Mouse (Mus musculus): ENCODE data around the gene Zfp830. TPM values are rescaled to one million over a fixed set of nuclear protein-coding genes. Genes with fewer than 3 reads are reported as not detected.
A peak's percentile ranks its signal among the peaks of the same experiment; 100 is the strongest.

Gene Zfp830
- polyA plus RNA-seq, 1 experiment from 2014 or later: 29.0 TPM

DNA sequence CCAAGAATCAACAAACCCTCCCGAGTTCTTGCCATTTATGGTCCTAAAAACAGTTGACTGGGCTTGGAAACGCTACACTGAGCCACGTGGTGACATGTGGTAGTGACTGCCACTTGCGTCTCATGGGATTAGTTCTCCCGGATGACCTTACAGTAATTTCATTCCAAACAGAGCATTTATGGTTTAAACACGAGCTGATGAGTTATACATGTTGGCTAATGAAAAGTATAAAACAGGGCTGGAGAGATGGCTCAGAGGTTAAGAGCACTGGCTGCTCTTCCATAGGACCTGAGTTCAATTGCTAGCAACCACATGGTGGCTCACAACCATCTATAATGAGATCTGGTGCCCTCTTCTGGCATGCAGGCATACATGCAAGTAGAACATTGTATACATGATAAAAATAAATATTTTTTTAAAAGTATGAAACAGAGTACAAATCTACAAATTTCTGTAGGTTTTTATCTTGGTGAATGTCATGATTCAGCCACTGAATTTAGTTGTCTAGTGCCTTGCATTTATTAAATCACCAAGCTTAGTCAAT is 1.8 kb upstream of the Zfp830 start:
- H3K4me3 ChIP-seq (ENCODE audit: low read depth, low read length): no peak overlapping the region
- WGBS: 88% methylated on average over 6 of the region's 6 CpGs
- no peak overlapping the region for H3K9ac ChIP-seq (replicated peaks; ENCODE audit: low read depth, low read length)
- no peak overlapping the region for H3K27ac ChIP-seq (ENCODE audit: low read depth, low read length)
- H3K9me3 ChIP-seq (ENCODE audit: control insufficient read depth, low read length): no peaks in the 10 kb centered on the region
- no peak for ATAC-seq (ENCODE audit: low read depth)
- H3K36me3 ChIP-seq (ENCODE audit: control insufficient read depth, insufficient read depth, low read length): no peaks in the 10 kb centered on the region
- H3K4me1 ChIP-seq (ENCODE audit: control insufficient read depth, insufficient read depth, low read length): peaks cover 11% of the 10 kb centered on the region
- no peaks in the 10 kb centered on the region for H3K27me3 ChIP-seq (ENCODE audit: control insufficient read depth, insufficient read depth, low read length)
- H3K4me2 ChIP-seq (ENCODE audit: low read depth, low read length): no peak overlapping the region

DNA sequence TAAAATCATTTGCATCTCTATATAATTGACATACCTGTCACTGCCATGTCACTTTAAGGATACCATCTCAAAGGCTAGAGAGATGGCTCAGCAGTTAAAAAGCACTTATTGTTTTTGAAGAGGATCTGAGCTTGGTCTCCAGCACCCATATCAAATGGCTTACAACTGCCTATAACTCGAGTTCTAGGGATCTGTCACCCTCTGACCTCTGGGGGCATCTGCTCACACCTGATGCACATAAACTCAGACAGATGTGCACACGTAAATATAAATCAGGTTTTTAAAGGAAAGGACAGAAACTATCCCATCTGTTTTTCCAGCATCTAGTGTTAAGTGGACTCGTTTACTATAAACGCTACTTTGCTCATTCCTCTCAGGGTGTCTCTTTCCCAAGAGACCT is 884 bp upstream of the Zfp830 start:
- no peaks in the 10 kb centered on the region for H3K27me3 ChIP-seq (ENCODE audit: control insufficient read depth, insufficient read depth, low read length)
- ATAC-seq (ENCODE audit: low read depth): no peak
- peak overlapping the region; percentile 99 for H3K4me2 ChIP-seq (ENCODE audit: low read depth, low read length)
- no peaks in the 10 kb centered on the region for H3K9me3 ChIP-seq (ENCODE audit: control insufficient read depth, low read length)
- peak overlapping the region; percentile 56; the same call in 1 of the 2 replicates for H3K9ac ChIP-seq (replicated peaks; ENCODE audit: low read depth, low read length)
- H3K27ac ChIP-seq (ENCODE audit: low read depth, low read length): peak overlapping the region; percentile 87
- peaks cover 11% of the 10 kb centered on the region for H3K4me1 ChIP-seq (ENCODE audit: control insufficient read depth, insufficient read depth, low read length)
- 16% methylated on average over 4 of the region's 4 CpGs for WGBS
- peak overlapping the region; percentile 86 for H3K4me3 ChIP-seq (ENCODE audit: low read depth, low read length)
- no peaks in the 10 kb centered on the region for H3K36me3 ChIP-seq (ENCODE audit: control insufficient read depth, insufficient read depth, low read length)

DNA sequence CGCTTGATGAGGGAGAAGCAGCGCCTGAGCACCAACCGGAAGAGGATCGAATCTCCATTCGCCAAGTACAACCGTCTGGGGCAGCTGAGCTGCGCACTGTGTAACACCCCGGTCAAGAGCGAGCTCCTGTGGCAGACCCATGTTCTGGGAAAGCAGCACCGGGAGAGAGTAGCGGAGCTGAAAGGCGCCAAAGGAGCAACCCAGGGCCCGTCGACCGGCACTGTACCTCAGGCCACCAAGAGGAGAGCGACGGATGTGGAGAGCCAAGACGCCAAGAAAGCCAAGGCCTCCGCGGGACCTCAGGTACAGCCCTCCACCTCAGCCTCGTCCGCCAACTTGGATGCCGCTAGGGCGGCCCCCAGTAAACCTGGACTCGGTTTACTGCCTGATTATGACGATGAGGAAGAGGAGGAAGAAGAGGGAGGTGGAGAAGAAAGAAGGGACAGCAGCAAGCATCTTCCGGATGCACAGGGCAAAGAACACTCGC is 336 bp downstream of the Zfp830 start:
- Histone ChIP-seq H3K36me3 (ENCODE audit: control insufficient read depth, insufficient read depth, low read length) (no peaks in the 10 kb centered on the region), H3K27ac (ENCODE audit: low read depth, low read length) (peak overlapping the region; percentile 87), H3K27me3 (ENCODE audit: control insufficient read depth, insufficient read depth, low read length) (no peaks in the 10 kb centered on the region), H3K4me2 (ENCODE audit: low read depth, low read length) (peak overlapping the region; percentile 99), H3K4me3 (ENCODE audit: low read depth, low read length) (peak overlapping the region; percentile 86), H3K9me3 (ENCODE audit: control insufficient read depth, low read length) (no peaks in the 10 kb centered on the region), H3K4me1 (ENCODE audit: control insufficient read depth, insufficient read depth, low read length) (peaks cover 11% of the 10 kb centered on the region), H3K9ac (replicated peaks; ENCODE audit: low read depth, low read length) (peak overlapping the region; percentile 79)
- ATAC-seq (ENCODE audit: low read depth): peak; percentile 78
- WGBS: under 1% methylated on average over 28 of the region's 28 CpGs

DNA sequence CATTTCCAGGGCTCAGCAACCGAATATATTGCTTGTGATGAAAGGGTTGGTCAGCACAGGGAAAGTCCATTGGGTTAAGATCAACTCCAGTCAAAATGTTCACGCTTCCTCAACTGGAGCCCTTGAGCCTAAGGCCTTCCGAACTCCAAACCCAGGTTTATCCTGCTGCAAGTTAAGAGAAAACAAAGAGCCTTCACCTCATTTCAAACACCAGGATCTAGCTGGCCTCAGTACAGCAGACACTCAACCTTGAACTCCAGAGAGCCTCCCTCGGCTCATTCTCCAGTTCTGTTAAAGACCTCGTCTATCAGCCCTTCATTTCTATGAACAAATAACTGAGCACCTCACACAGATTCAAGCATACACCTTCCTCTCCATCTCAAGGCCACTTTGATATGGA is 16.0 kb downstream of the Zfp830 start:
- H3K9ac ChIP-seq (replicated peaks; ENCODE audit: low read depth, low read length): peak overlapping the region; percentile 95; the same call in 1 of the 2 replicates
- H3K36me3 ChIP-seq (ENCODE audit: control insufficient read depth, insufficient read depth, low read length): peaks cover 8% of the 10 kb centered on the region
- 56% methylated on average over 5 of the region's 5 CpGs for WGBS
- peak overlapping the region; percentile 78 for H3K4me2 ChIP-seq (ENCODE audit: low read depth, low read length)
- peak overlapping the region; percentile 87 for H3K4me3 ChIP-seq (ENCODE audit: low read depth, low read length)
- no peaks in the 10 kb centered on the region for H3K27me3 ChIP-seq (ENCODE audit: control insufficient read depth, insufficient read depth, low read length)
- H3K9me3 ChIP-seq (ENCODE audit: control insufficient read depth, low read length): no peaks in the 10 kb centered on the region
- H3K4me1 ChIP-seq (ENCODE audit: control insufficient read depth, insufficient read depth, low read length): peaks cover 12% of the 10 kb centered on the region
- no peak for ATAC-seq (ENCODE audit: low read depth)
- no peak overlapping the region for H3K27ac ChIP-seq (ENCODE audit: low read depth, low read length)

DNA sequence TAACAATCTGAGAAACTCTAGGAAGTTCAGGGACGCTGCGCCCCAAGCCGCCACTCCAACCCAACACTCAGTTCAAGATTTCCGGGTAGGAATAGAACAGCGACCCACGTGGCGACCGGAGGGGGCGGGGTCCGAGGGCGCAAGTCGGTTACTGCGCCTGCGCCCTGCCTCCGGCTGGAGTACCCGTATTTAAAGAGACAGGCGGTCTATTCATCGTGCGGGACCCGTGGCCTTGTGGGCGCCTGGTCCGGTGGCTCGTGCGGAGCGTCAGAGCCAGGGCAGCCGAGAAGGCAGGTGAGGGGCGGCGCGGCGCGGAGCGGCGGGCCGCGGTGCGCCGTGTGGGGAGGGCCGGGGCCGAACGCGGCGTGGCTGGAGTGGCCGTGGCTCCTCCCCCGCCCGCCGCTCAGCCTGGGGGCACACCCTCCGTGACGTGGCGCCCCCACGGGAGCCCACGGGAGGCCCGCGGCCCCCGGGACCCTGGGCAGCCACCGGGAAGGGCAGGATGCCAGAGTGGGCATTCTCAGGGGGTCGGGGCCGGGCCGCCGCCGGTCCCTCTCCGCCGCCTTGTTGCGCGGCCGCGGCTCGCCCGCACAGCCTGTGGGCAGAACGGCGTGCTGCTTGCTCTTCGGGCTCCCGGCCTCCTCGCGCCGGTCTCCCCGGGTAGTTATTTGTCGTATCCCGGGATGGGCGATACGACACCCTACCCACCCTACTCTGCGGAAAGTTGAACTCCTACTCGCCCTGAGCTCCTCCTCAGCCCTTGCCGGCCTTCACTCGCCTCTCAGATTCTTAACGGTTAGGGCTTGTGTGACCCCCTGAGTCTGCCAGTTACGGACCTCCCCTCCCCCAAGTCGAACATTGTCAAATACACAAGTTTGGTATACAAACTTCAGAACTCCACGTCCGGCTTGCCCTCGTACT is 17.1 kb downstream of the Zfp830 start, which contains the start of gene Lig3:
TSS of gene Lig3 (plus strand) at position 126 of the 921 bp plus-strand sequence.
- H3K27me3 ChIP-seq (ENCODE audit: control insufficient read depth, insufficient read depth, low read length): no peaks in the 10 kb centered on the region
- peak within 1 kb of the TSS; percentile 97 for H3K27ac ChIP-seq (ENCODE audit: low read depth, low read length)

DNA sequence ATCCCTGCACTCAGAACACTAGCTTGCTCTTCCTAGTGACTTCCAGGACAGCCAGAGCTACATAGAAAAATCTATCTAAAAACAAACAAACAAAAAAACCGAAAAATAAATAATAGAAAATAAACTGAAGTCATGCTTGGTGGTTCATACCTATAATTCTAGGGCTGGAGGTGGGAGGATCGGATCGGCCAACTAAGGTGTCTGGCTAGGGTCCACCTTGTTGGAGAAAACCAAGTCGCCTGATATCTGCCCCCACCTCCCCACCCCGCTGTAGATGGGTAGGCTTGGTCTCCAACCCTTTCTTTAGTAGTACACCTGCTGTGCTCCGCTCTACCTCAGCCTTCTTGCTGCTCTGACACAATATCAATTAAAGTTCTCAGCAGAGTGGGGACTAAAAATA is 18.1 kb downstream of the Zfp830 start:
- H3K36me3 ChIP-seq (ENCODE audit: control insufficient read depth, insufficient read depth, low read length): peaks cover 8% of the 10 kb centered on the region
- ATAC-seq (ENCODE audit: low read depth): no peak
- H3K4me2 ChIP-seq (ENCODE audit: low read depth, low read length): peak overlapping the region; percentile 78
- peaks cover 12% of the 10 kb centered on the region for H3K4me1 ChIP-seq (ENCODE audit: control insufficient read depth, insufficient read depth, low read length)
- peak overlapping the region; percentile 95 for H3K9ac ChIP-seq (replicated peaks; ENCODE audit: low read depth, low read length)
- H3K9me3 ChIP-seq (ENCODE audit: control insufficient read depth, low read length): no peaks in the 10 kb centered on the region
- 49% methylated on average over 6 of the region's 6 CpGs for WGBS
- H3K27me3 ChIP-seq (ENCODE audit: control insufficient read depth, insufficient read depth, low read length): no peaks in the 10 kb centered on the region
- H3K27ac ChIP-seq (ENCODE audit: low read depth, low read length): no peak overlapping the region; the same call in 1 of the 2 replicates
- H3K4me3 ChIP-seq (ENCODE audit: low read depth, low read length): peak overlapping the region; percentile 87

More for the DNA sequence above, 17.1 kb downstream of the Zfp830 start, which contains the start of gene Lig3:
- H3K4me3 ChIP-seq (ENCODE audit: low read depth, low read length): peak within 1 kb of the TSS; percentile 87
- peak within 1 kb of the TSS; percentile 95 for H3K9ac ChIP-seq (replicated peaks; ENCODE audit: low read depth, low read length)
- peak within 1 kb of the TSS; percentile 78 for H3K4me2 ChIP-seq (ENCODE audit: low read depth, low read length)
- under 1% methylated on average over 88 of the region's 90 CpGs for WGBS
- H3K9me3 ChIP-seq (ENCODE audit: control insufficient read depth, low read length): no peaks in the 10 kb centered on the region
- H3K36me3 ChIP-seq (ENCODE audit: control insufficient read depth, insufficient read depth, low read length): peaks cover 8% of the 10 kb centered on the region
- H3K4me1 ChIP-seq (ENCODE audit: control insufficient read depth, insufficient read depth, low read length): peaks cover 12% of the 10 kb centered on the region
- ATAC-seq (ENCODE audit: low read depth): peak; percentile 97

DNA sequence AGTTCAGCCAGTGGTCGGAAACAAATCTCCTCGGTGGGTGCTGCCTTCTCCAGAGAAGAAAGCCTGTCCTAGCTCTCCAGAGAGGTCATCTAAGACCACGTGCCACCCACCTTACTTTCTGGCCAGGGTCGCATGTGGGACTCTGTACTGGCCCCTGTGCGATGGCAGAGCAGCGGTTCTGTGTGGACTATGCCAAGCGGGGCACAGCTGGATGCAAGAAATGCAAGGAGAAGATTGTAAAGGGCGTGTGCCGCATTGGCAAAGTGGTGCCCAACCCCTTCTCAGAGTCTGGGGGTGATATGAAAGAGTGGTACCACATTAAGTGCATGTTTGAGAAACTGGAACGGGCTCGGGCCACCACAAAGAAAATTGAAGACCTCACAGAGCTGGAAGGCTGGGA is 19.3 kb downstream of the Zfp830 start:
- no peak for ATAC-seq (ENCODE audit: low read depth)
- H3K9me3 ChIP-seq (ENCODE audit: control insufficient read depth, low read length): no peaks in the 10 kb centered on the region
- H3K36me3 ChIP-seq (ENCODE audit: control insufficient read depth, insufficient read depth, low read length): peaks cover 12% of the 10 kb centered on the region
- H3K27ac ChIP-seq (ENCODE audit: low read depth, low read length): no peak overlapping the region
- H3K27me3 ChIP-seq (ENCODE audit: control insufficient read depth, insufficient read depth, low read length): no peaks in the 10 kb centered on the region
- WGBS: 94% methylated on average over 11 of the region's 11 CpGs
- peaks cover 12% of the 10 kb centered on the region for H3K4me1 ChIP-seq (ENCODE audit: control insufficient read depth, insufficient read depth, low read length)
- H3K4me3 ChIP-seq (ENCODE audit: low read depth, low read length): no peak overlapping the region
- H3K4me2 ChIP-seq (ENCODE audit: low read depth, low read length): no peak overlapping the region
- H3K9ac ChIP-seq (replicated peaks; ENCODE audit: low read depth, low read length): no peak overlapping the region

DNA sequence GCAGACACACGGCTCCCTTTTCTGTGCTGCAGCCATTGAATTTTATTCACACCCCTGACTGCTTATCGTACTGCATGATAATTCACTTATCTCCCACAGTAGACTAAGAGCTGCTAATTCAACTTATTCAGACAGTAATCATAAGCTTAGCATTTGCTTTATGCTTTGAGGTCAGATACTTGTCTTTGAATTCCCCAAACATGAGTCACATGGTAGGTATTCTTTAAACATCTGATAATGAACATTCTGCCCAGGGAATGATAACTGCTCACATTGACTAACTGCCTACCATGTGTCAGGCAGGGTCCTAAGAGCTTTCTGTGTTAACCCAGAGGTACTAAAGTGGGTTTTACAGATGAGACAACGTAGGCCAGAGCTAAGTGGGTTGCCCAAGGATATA is 42.5 kb downstream of the Zfp830 start:
- H3K36me3 ChIP-seq (ENCODE audit: control insufficient read depth, insufficient read depth, low read length): peaks cover 15% of the 10 kb centered on the region

DNA sequence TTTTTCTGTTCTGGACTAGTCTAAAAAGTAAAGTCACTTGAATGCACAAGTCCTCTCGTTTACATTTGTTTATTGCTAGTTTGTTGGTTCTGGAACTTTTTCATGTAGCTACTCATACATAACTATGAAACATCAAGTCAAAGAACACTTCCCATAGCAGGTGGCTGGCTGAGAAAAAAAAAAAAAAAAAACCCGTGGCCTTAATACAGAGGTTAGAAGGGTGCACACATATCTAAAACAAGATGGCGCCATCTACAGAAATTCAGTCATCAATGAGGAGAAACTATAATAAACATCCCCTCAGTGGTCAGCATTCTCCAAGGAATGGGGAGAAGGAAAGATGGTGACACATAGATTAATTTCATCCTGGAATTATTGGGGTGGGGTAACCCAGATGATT is 43.2 kb downstream of the Zfp830 start:
- ATAC-seq (ENCODE audit: low read depth): no peak
- no peaks in the 10 kb centered on the region for H3K4me1 ChIP-seq (ENCODE audit: control insufficient read depth, insufficient read depth, low read length)
- H3K27ac ChIP-seq (ENCODE audit: low read depth, low read length): no peak overlapping the region
- H3K9me3 ChIP-seq (ENCODE audit: control insufficient read depth, low read length): no peaks in the 10 kb centered on the region
- WGBS: 90% methylated on average over 3 of the region's 3 CpGs
- H3K4me2 ChIP-seq (ENCODE audit: low read depth, low read length): no peak overlapping the region
- H3K27me3 ChIP-seq (ENCODE audit: control insufficient read depth, insufficient read depth, low read length): no peaks in the 10 kb centered on the region
- no peak overlapping the region for H3K9ac ChIP-seq (replicated peaks; ENCODE audit: low read depth, low read length)
- H3K36me3 ChIP-seq (ENCODE audit: control insufficient read depth, insufficient read depth, low read length): peaks cover 10% of the 10 kb centered on the region
- H3K4me3 ChIP-seq (ENCODE audit: low read depth, low read length): no peak overlapping the region

More for the DNA sequence above, 42.5 kb downstream of the Zfp830 start:
- no peak for ATAC-seq (ENCODE audit: low read depth)
- no peaks in the 10 kb centered on the region for H3K27me3 ChIP-seq (ENCODE audit: control insufficient read depth, insufficient read depth, low read length)
- H3K4me3 ChIP-seq (ENCODE audit: low read depth, low read length): no peak overlapping the region
- H3K4me2 ChIP-seq (ENCODE audit: low read depth, low read length): no peak overlapping the region
- H3K9me3 ChIP-seq (ENCODE audit: control insufficient read depth, low read length): no peaks in the 10 kb centered on the region
- no peaks in the 10 kb centered on the region for H3K4me1 ChIP-seq (ENCODE audit: control insufficient read depth, insufficient read depth, low read length)
- no peak overlapping the region for H3K27ac ChIP-seq (ENCODE audit: low read depth, low read length)
- H3K9ac ChIP-seq (replicated peaks; ENCODE audit: low read depth, low read length): no peak overlapping the region
- 75% methylated on average over 3 of the region's 3 CpGs for WGBS

Data from neural tube, embryonic 14.5 days (tissue).